Mouse (Mus musculus) cerebellum, adult (tissue): Measurements from ENCODE around the gene Foxo1.
A peak's percentile ranks its signal among the peaks of the same experiment; 100 is the strongest.

Experiments
- ATAC-seq: cut with Nextera tagmentation; 2 replicates; pipeline ENCODE4 v1.9.2; 2017; ENCODE audit warnings: mild to moderate bottlenecking, moderate library complexity, mixed read lengths; ENCODE audit not compliant: insufficient number of reproducible peaks, low FRiP score, low TSS enrichment

Foxo1 gene

GRCm38 (mm10) chr3:52351901-52352300 lies 83.8 kb downstream of the Foxo1 start:
- no peak for ATAC-seq

- no peak for ATAC-seq
Measured at GRCm38 (mm10) chr3:52354203-52354602, 86.1 kb downstream of the Foxo1 start.

GRCm38 (mm10) chr3:52357265-52357953 lies 89.3 kb downstream of the Foxo1 start:
- no peak for ATAC-seq

- ATAC-seq: no peak
Measured at GRCm38 (mm10) chr3:52364576-52364975, 96.4 kb downstream of the Foxo1 start.

- ATAC-seq: no peak
Measured at GRCm38 (mm10) chr3:52369204-52369603, 101.1 kb downstream of the Foxo1 start.

GRCm38 (mm10) chr3:52369881-52370428 lies 101.8 kb downstream of the Foxo1 start:
- ATAC-seq: no peak

- ATAC-seq: no peak
Measured at GRCm38 (mm10) chr3:52376974-52377373, 108.8 kb downstream of the Foxo1 start.

- ATAC-seq: no peak
Measured at GRCm38 (mm10) chr3:52383351-52383750, 115.2 kb downstream of the Foxo1 start.

GRCm38 (mm10) chr3:52386343-52386742 lies 118.2 kb downstream of the Foxo1 start:
- no peak for ATAC-seq

GRCm38 (mm10) chr3:52390321-52390720 lies 122.2 kb downstream of the Foxo1 start:
- no peak for ATAC-seq

GRCm38 (mm10) chr3:52390766-52391665 lies 122.9 kb downstream of the Foxo1 start:
- ATAC-seq: no peak

GRCm38 (mm10) chr3:52391897-52392296 lies 123.8 kb downstream of the Foxo1 start:
- ATAC-seq: peak; percentile 92

- ATAC-seq: no peak
Measured at GRCm38 (mm10) chr3:52392521-52392920, 124.4 kb downstream of the Foxo1 start.

GRCm38 (mm10) chr3:52393171-52393570 lies 125.0 kb downstream of the Foxo1 start:
- ATAC-seq: no peak

- ATAC-seq: no peak
Measured at GRCm38 (mm10) chr3:52396121-52396731, 128.1 kb downstream of the Foxo1 start.

GRCm38 (mm10) chr3:52396951-52397615 lies 128.9 kb downstream of the Foxo1 start:
- peak; percentile 70 for ATAC-seq

GRCm38 (mm10) chr3:52397961-52398360 lies 129.8 kb downstream of the Foxo1 start:
- no peak for ATAC-seq

- ATAC-seq: no peak
Measured at GRCm38 (mm10) chr3:52400284-52401161, 132.4 kb downstream of the Foxo1 start.

- ATAC-seq: no peak
Measured at GRCm38 (mm10) chr3:52401162-52401928, 133.2 kb downstream of the Foxo1 start.
